Mouse (Mus musculus): ENCODE results near the gene A930017K11Rik. TPM values are rescaled to one million over a fixed set of nuclear protein-coding genes. Genes with fewer than 3 reads are reported as not detected.

The A930017K11Rik gene
- total RNA-seq, 2 experiments from 2014 or later, result not detected

GRCm38 (mm10) chr17:25959630-25960467 lies 7.5 kb upstream of the A930017K11Rik start:
- intact Hi-C loops (cut with DNase I), result no loop called here
- no peak for DNase-seq

DNA sequence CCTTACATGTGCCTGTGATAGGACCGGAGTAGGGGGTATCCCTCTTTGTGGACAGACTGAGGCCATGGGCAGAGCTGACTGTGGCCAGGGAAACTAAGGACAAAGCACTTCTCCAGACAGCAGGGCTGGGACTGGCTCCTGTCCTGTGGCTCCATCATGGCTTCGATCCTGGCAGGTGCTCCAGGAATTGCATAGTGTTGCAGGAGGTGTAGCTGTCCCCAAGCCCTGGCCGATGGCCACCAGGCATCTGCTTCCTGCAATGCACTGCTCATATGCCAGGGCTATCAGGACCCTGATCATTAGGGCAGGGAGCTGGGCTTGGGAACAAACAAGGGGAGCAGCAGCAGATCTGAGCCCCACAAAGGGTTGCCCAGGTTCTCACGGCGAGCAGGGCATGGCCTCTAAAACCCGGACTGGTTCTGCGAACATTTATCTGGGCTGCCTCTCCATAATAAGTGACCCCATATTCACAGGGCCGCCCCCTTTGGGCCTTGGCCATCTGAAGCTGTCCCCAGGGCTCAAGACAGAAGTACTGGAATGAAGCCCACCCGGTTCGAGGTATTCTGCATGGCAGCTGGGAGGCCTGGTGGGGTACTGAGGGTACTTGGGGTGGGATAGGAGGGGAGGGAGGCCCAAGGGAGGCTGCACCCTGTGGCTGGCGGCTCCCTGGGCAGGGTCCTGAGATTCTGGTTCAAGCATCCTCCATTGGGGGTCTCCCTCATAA lies 6.6 kb upstream of the A930017K11Rik start:
- intact Hi-C loops (cut with DNase I), result no loop called here
- DNase-seq, result no peak

GRCm38 (mm10) chr17:25957586-25958051 lies 5.3 kb upstream of the A930017K11Rik start:
- no peak for DNase-seq
- intact Hi-C loops (cut with DNase I), result no loop called here

DNA sequence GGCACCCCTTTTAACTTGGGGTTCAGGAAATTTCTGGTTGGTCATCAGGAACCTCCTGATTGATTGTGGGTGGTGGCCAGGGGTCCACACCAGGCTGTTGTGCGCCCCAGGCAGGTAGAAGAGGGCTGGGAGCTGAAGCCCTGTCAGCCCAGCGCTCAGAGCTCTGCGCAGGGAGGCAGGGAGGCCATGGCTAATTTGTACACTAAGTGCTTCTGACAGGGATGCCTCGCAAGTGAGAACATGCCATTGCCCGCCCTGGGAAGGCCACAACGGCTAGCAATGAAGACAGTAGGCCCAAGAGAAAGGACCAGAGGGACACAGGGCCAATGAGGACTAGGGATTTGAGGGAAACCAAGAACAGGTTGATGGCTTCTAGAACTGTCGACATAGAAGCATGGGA lies 4.3 kb upstream of the A930017K11Rik start:
- DNase-seq, result no peak
- intact Hi-C loops (cut with DNase I), result no loop called here

DNA sequence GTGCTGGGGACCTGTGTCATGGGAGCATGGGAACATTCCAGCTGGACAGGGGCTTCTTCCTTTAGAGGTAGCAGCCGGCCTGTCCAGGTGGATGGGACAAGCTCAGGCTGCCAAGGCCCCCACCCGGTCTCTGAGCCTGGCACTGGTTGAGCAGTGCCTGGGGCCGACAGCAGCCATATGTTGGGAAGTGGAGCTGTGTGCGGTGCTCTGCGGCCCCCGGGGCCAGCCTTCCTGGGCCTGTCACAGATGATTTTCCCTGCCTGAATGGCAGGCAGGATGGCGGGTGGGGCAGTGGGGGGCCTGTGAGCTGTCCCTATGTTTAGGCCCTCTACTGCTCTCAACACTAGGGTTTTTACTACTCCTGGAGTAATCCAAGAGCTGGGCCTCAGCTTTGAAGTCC lies 3.8 kb upstream of the A930017K11Rik start:
- no peak for DNase-seq
- intact Hi-C loops (cut with DNase I), result no loop called here

DNA sequence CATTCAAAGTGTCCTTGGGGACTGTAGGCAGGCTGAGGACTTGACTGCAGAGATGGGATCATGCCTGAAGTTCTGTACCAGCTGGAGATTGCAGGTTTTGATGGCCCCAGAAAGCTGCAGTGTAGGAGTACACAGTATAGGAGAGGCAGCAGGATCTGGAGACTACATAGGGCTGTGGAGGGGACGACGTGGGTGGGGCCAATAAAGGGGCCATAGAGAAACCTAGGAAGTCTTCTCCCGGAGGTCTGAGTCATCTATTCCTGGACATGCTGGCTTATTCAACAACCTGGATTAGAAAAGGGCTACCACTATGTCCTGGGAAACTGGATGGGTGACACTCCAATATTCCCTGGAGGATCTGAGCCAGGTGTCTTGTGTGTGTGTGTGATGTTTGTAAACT lies 3.4 kb upstream of the A930017K11Rik start:
- intact Hi-C loops (cut with DNase I), result no loop called here
- DNase-seq, result no peak

DNA sequence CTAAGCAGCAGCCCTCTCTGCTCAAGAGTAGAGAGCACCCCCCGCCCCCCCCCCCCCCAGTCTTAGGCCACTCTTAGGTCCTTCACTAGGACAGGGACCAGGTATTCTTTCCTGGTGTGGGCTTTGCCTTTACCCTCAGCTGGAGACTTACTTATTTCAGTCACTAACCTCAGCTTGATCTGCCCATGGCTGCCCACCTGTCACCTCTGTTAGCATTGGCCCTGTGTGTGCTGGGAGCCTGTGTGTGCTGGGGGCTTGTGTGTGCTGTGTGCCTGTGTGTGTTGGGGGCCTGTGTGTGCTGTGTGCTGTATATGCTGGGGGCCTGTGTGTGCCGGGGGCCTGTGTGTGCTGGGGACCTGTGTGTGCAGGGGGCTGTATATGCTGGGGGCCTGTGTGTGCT lies 2.3 kb upstream of the A930017K11Rik start:
- intact Hi-C loops (cut with DNase I), result no loop called here
- no peak for DNase-seq

GRCm38 (mm10) chr17:25953161-25953560 lies 796 bp upstream of the A930017K11Rik start:
- intact Hi-C loops (cut with DNase I), result no loop called here
- DNase-seq, result no peak

GRCm38 (mm10) chr17:25951225-25951802 lies 1.1 kb downstream of the A930017K11Rik start:
- no peak for DNase-seq
- intact Hi-C loops (cut with DNase I), result no loop called here

DNA sequence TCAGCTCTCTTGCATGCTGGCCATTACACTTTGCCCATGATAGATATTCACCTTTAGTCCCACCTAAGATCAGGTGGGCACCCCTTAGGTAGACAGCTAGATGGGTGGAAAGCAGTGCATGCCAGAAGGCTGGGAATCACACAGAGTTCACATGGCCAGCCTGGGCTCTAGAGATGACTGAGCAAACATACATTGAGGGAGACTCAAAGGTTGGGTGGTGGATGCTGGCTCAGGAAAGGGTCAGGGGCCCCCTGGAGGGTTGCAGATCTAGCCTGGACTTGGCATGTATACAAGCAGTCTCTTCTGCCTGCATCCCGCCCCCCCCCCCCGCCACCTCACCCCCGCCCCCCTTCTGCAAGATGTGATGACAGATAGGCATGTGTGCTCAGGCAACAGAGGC lies 1.7 kb downstream of the A930017K11Rik start:
- no peak for DNase-seq
- intact Hi-C loops (cut with DNase I), result no loop called here

DNA sequence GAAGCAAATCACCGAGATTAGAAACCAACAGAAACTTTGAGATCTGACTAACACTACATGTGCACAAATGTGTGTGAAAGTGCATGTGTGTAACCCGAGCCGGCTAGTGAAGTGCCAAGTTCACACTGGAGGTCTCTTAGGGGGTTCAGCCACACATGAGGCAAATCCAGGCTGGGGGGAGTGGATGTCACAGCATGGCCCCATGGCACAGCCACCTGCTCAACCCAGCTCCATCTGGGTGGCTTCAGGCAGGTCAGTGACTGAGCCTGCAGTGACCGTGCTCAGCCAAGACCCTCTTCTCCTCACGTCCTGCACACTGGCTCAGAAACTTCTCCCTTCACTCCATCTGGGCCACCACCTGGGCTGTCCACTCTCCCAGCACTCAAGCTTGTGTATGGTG lies 2.4 kb downstream of the A930017K11Rik start:
- DNase-seq, result no peak
- intact Hi-C loops (cut with DNase I), result no loop called here

DNA sequence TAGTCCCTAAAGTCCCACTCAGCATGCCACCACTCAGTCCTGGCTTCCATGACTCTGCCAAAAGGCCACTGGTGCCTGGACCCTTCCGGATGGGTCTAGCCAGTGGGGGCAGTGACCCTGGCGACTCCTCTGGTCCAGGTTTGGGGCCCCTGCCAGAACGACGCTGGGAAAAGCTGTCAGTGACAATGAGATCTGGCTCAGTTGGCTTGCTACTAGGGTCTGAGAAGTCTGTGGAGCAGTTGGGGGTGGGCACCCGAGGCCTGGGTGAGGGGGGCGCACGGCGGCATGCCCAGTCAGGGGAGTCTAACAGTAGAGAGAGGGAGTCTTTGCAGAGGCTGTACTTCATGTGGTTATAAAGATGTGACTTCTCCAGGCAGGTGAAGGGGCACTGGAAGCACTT lies 4.3 kb downstream of the A930017K11Rik start:
- no peak for DNase-seq
- intact Hi-C loops (cut with DNase I), result no loop called here

- intact Hi-C loops (cut with DNase I), result no loop called here
Measured at GRCm38 (mm10) chr17:25947576-25947975, 4.8 kb downstream of the A930017K11Rik start.

GRCm38 (mm10) chr17:25946891-25947290 lies 5.5 kb downstream of the A930017K11Rik start:
- intact Hi-C loops (cut with DNase I), result no loop called here

More at GRCm38 (mm10) chr17:25947576-25947975, 4.8 kb downstream of the A930017K11Rik start:
- no peak for DNase-seq

GRCm38 (mm10) chr17:25946349-25946748 lies 6.0 kb downstream of the A930017K11Rik start:
- no peak for DNase-seq
- intact Hi-C loops (cut with DNase I), result no loop called here

More at GRCm38 (mm10) chr17:25946891-25947290, 5.5 kb downstream of the A930017K11Rik start:
- DNase-seq, result no peak

DNA sequence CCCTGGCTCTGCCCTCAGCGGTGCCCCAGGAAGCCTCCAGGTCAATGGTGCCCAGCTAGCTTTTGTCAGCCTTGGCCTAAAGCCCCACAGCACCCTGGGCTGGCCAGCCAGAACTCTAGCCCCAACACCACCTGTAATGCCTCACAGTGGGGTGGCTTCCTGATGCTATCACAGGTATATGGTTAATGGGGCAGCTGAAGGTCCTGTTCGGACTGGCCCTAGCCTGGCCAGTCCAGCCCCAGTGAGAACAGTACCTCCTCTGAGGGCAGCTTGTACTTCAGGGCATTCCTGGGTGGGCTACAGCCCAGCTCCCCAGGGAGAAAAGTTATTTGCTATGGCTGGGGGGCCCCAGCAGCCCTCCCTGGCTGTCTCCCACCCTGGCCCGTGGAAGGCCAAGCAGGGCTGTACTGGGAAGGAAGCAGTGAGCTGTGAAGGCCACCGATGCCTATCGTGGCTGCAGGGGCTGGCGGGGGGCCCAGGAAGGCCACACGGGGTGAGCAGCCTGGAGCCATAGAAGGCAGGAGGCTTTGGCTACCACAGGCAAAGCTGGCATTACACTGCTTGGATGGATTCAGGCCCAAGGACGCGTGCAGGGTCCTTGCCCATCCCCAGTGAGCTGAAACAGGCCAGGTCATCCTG lies 6.7 kb downstream of the A930017K11Rik start:
- intact Hi-C loops (cut with DNase I), result no loop called here
- DNase-seq, result peak; percentile 33 to 55

DNA sequence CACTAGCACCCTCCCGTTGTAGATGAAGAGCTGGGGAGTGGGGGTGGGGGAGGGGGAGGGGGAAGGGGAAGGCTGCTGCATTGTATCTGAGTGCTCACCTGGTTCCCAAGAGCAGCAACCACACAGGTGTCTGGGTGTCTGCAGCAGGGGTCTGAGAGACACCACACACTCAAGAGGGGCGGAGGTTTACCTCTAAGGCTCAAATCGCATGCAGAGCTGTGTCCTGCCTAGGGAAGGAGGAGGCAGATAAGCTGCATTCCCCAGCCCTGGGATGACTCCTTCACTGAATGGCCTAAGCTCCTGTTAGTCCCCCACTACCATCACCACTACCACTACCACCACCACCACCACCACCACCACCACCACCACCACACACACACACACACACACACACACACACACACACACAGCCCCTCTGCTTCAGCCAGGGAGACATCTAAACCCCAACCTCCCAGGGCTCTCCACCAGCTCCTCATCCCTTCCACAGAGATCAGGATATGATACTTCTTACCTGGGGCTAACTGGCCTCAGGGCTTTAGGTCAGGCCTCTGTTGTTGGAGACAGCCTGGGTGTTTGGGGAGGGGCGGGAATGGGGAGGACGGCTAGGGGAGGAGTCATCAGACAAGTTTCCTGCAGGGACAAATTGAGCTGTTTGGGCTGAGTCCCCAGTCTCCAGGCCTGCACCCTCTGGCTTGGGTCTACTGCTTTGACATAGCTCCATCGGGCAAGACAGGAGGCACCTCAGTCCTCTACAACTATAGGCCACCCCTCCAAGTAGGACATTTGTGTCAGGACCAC lies 7.8 kb downstream of the A930017K11Rik start, which contains the start of the genes Pigq and Nhlrc4:
Gene Pigq, minus strand, starts transcription at position 571 of the 798 bp plus-strand sequence.
Gene Nhlrc4, minus strand, starts transcription at position 596 of the 798 bp plus-strand sequence.
- intact Hi-C loops (cut with DNase I), result no loop called here
- DNase-seq, result no peak

DNA sequence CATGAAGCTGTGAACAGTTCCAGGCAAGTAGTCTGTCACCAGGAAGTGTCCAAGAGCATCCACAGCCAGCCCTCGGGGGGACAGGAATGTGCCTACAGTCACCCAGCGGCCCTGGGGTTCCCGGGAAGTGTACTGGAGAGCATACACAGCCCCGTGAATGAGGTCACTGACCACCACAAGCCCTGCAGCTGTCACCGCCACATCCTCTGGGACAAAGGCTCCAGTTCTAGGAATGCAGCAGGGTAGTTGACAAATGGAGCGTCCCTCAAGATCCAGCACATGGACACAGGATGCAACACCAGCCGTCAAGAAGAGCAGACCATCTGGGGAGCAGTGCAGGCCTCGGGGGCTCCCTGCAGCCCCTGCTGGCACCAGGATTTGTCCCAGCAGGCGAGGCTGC lies 8.6 kb downstream of the A930017K11Rik start:
- no peak for DNase-seq
- intact Hi-C loops (cut with DNase I), result no loop called here

DNA sequence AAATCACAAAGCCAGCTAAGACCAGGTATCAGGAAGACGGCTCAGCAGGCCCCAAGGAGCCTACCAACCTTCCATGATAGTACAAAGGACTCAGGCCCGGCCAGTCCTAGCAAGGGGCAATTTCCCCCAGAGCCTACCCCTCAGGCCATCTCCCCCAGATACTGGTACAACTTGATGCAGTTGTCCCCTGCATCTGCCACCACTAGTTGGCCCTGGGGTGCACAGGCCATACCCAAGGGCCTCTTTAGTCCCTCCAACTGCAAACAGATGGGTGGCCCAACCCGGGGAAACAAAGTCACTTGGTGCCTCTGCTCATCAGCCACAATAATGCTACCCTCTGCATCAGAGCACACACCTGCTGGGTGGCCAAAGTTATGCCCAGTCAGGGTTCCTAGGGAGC lies 9.1 kb downstream of the A930017K11Rik start:
- DNase-seq, result no peak
- intact Hi-C loops (cut with DNase I), result no loop called here

Measured in heart, postnatal 14 days (tissue).